Mouse (Mus musculus) heart, postnatal 0 days (tissue): ENCODE results near the gene Nup43. TPM values are rescaled to one million over a fixed set of nuclear protein-coding genes. Genes with fewer than 3 reads are reported as not detected.

ENCODE experiments used
- ATAC-seq: fragments of 200-750 bp; cut with Nextera tagmentation; 2 replicates; pipeline ENCODE4 v1.8.0; 2017; ENCODE audit warnings: low read depth, moderate number of reproducible peaks, moderate library complexity; ENCODE audit not compliant: insufficient read depth
- DNase-seq: peaks from one replicate; pipeline ENCODE4 v3.0.0-alpha.2; 2016; ENCODE audit warnings: low spot score
- H3K27ac ChIP-seq: fragments of 300-500 bp; sonication (generic); 2 replicates; pipeline ENCODE4 v1.5.1; 2014; ENCODE audit warnings: low read depth, mild to moderate bottlenecking
- H3K27me3 ChIP-seq: fragments of 300-500 bp; sonication (generic); 2 replicates; pipeline ENCODE4 v1.6.1; 2014; ENCODE audit warnings: low read length, mixed read lengths; ENCODE audit not compliant: control insufficient read depth, insufficient read depth
- H3K36me3 ChIP-seq: fragments of 300-500 bp; sonication (generic); replicated peaks from 2 replicates; pipeline ENCODE4 v1.6.1; 2014; ENCODE audit warnings: low read length, mixed read lengths; ENCODE audit not compliant: control insufficient read depth, insufficient read depth
- H3K4me1 ChIP-seq: fragments of 300-500 bp; sonication (generic); 2 replicates; pipeline ENCODE4 v1.6.1; 2014; ENCODE audit warnings: antibody characterized with exemption; ENCODE audit not compliant: control insufficient read depth, insufficient read depth
- H3K4me2 ChIP-seq: fragments of 300-500 bp; sonication (generic); 2 replicates; pipeline ENCODE4 v1.6.1; 2014; ENCODE audit warnings: low read depth, mild to moderate bottlenecking, low read length, moderate library complexity
- H3K4me3 ChIP-seq: fragments of 300-500 bp; sonication (generic); 2 replicates; pipeline ENCODE4 v1.5.1; 2014; ENCODE audit warnings: low read depth, low read length
- H3K9ac ChIP-seq: fragments of 300-500 bp; sonication (generic); replicated peaks from 2 replicates; pipeline ENCODE4 v1.6.1; 2014; ENCODE audit warnings: low read depth, low read length, mixed read lengths
- H3K9me3 ChIP-seq: fragments of 300-500 bp; sonication (generic); replicated peaks from 2 replicates; pipeline ENCODE4 v1.6.1; 2016; ENCODE audit warnings: low read length; ENCODE audit not compliant: control insufficient read depth
- CTCF ChIP-seq: IDR thresholded peaks from 2 replicates; pipeline ENCODE4 v1.5.1; 2016; ENCODE audit warnings: antibody characterized with exemption, control low read depth, low read depth
- EP300 ChIP-seq: IDR thresholded peaks from 2 replicates; pipeline ENCODE4 v1.6.1; 2016; ENCODE audit warnings: antibody characterized with exemption, low read depth
- WGBS: fragments of 180-500 bp; shearing (Covaris S2); extraction: QIAGEN DNeasy Blood & Tissue Kit; methylation state at CpG from one replicate; pipeline ENCODE4 v1.1.7; 2014; 5-methylcytosine and 5-hydroxymethylcytosine counted together
- polyA plus RNA-seq: library from polyadenylated mRNA; unstranded; fragments of >200 nt; fragmentation: Nextera tagmentation; extraction: Ambion mirVana; gene quantifications from 2 replicates; pipeline ENCODE4 v1.2.1, GENCODE M21; 2015
- total RNA-seq: library from RNA; depleted of rRNA; stranded (reverse); fragments of >200 nt; gene quantifications from 2 replicates; pipeline ENCODE4 v1.2.3, GENCODE M21; 2014; ENCODE audit warnings: low replicate concordance; rRNA removed

Gene Nup43
- total and polyA plus RNA-seq, 2 experiments from 2014 or later: 2.6 to 16.7 TPM

DNA sequence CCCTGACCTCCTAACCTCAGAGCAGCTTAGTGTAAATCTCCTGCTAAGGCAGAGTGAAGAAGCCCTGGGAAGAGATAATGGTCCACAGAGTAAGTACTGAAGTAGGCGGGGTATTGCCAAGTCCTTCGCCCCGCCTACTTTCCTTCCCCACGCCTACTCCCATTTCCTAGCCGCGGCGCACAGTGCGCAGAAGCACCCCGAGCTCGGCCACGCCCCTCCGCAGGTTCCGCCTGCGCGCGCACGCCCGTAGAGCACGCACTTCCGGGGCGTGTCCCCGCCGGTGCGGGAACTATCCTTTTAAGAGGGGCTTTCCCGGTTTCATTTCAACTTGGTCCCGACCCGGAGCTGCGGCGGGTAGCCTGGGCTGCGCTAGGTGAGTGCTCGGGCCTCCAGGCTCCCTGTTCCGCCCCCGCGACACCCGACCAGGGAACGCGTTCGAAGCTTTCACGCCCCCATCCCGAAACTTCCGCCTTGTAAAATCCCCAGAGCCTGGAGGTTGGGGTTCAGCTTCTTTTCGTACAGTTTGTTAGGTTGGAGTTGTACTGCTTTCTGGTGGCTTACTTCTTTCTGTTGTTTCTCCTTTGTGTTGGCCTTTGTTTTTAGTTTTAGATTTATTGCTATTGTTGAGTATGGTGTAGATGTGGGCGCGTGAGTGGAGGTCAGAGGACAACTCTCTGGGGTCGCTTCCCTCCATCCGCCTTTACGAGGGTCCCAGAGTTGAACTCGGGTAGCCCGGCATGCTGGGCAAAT, 58.6 kb downstream of the Nup43 start, which contains the start of gene Katna1:
Gene Katna1 (plus strand): TSS at position 250 of the 750 bp plus-strand sequence.
- H3K9me3 ChIP-seq: no peaks in the 10 kb centered on the region
- H3K27me3 ChIP-seq: no peaks in the 10 kb centered on the region
- ATAC-seq (peak; percentile 100), DNase-seq (peak; percentile 97)
- H3K4me3 ChIP-seq: peak within 1 kb of the TSS; percentile 99
- peak within 1 kb of the TSS; percentile 76 for H3K27ac ChIP-seq
- H3K9ac ChIP-seq: peak within 1 kb of the TSS; percentile 82
- TF ChIP-seq CTCF (no peak), EP300 (no peak)
- peaks cover 12% of the 10 kb centered on the region for H3K4me1 ChIP-seq
- peak within 1 kb of the TSS; percentile 77 for H3K4me2 ChIP-seq
- under 1% methylated on average over 49 of the region's 49 CpGs for WGBS
- H3K36me3 ChIP-seq: no peaks in the 10 kb centered on the region

DNA sequence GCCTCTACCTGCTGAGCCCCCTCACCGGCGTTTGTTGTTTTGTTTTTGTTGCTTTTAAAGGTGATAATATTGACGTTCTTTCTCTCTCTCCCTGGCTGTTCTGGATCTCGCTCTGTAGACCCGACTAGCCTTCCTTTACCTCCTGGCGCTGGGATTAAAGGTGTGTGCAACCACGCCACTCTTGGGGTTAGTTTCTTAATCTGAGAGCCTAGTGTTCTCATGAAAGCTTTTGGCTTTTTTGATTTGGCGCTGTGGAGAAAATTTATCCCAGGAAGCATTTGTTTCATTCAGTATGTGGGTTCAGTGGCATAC, 59.2 kb downstream of the Nup43 start:
- ATAC-seq (no peak), DNase-seq (no peak)
- no peak for TF ChIP-seq CTCF
- WGBS: 0% methylated on average over 8 of the region's 8 CpGs
- H3K4me2 ChIP-seq: peak overlapping the region; percentile 77
- no peaks in the 10 kb centered on the region for H3K27me3 ChIP-seq
- no peaks in the 10 kb centered on the region for H3K9me3 ChIP-seq
- H3K27ac ChIP-seq: peak overlapping the region; percentile 76; the same call in 1 of the 2 replicates
- no peaks in the 10 kb centered on the region for H3K36me3 ChIP-seq
- H3K4me3 ChIP-seq: peak overlapping the region; percentile 99
- H3K4me1 ChIP-seq: peaks cover 12% of the 10 kb centered on the region
- peak overlapping the region; percentile 82 for H3K9ac ChIP-seq

DNA sequence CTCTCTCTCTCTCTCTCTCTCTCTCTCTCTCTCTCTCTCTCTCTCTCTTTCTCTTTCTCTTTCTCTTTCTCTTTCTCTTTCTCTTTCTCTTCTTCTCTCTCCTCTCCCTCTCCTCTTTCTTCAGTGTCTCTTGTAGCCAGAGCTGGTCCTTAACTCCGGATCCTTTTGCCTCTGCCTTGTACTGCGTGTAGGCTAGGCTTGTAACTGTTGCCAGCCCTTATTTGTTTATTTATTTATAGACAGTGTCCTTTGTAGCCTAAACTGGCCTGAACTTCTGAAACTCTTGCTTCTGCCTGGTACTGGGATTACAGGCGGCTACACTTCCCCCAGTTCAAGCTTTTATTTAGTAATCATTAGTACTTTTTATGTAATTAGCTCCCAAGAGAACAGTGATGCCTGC, 59.7 kb downstream of the Nup43 start:
- H3K9ac ChIP-seq: no peak overlapping the region
- 19% methylated on average over 3 of the region's 3 CpGs for whole genome bisulfite sequencing

More for the DNA sequence above, 59.7 kb downstream of the Nup43 start:
- TF ChIP-seq CTCF (no peak), EP300 (no peak)
- Histone ChIP-seq H3K4me3 (peak overlapping the region; percentile 22; the same call in 1 of the 2 replicates), H3K36me3 (no peaks in the 10 kb centered on the region), H3K27ac (no peak overlapping the region), H3K4me1 (peaks cover 12% of the 10 kb centered on the region), H3K4me2 (peak overlapping the region; percentile 77), H3K9me3 (no peaks in the 10 kb centered on the region), H3K27me3 (no peaks in the 10 kb centered on the region)
- DNase-seq (no peak), ATAC-seq (no peak)

Other genes with a start within 250 kb of the Nup43 start
- gene Ulbp1, start 193.9 kb upstream of the Nup43 start, total RNA-seq: 4.1 and 14.6 TPM in 2 replicates
- gene Ulbp1, start 193.9 kb upstream of the Nup43 start, polyA plus RNA-seq: 3.6 and 4.5 TPM in 2 replicates
- 2.1 and 3.2 TPM in 2 replicates for gene Lrp11, start 77.7 kb upstream of the Nup43 start, total RNA-seq
- 0.79 and 0.88 TPM in 2 replicates for gene Lrp11, start 77.7 kb upstream of the Nup43 start, polyA plus RNA-seq
- gene Pcmt1, start 13.6 kb downstream of the Nup43 start, total RNA-seq: 59.7 and 63.4 TPM in 2 replicates
- 130 and 135 TPM in 2 replicates for gene Pcmt1, start 13.6 kb downstream of the Nup43 start, polyA plus RNA-seq
- gene Lats1, start 13.7 kb downstream of the Nup43 start, total RNA-seq: 11.3 and 12.2 TPM in 2 replicates
- 2.1 TPM in 2 replicates for gene Lats1, start 13.7 kb downstream of the Nup43 start, polyA plus RNA-seq
- 14.2 and 36.0 TPM in 2 replicates for gene Katna1, start 58.5 kb downstream of the Nup43 start, total RNA-seq
- gene Katna1, start 58.5 kb downstream of the Nup43 start, polyA plus RNA-seq: 22.8 and 25.8 TPM in 2 replicates
- 26.4 and 47.3 TPM in 2 replicates for gene Ginm1, start 125.3 kb downstream of the Nup43 start, total RNA-seq
- 107 TPM in 2 replicates for gene Ginm1, start 125.3 kb downstream of the Nup43 start, polyA plus RNA-seq
- gene Ppil4, start 125.4 kb downstream of the Nup43 start, total RNA-seq: 13.7 and 14.7 TPM in 2 replicates
- gene Ppil4, start 125.4 kb downstream of the Nup43 start, polyA plus RNA-seq: 24.2 and 24.9 TPM in 2 replicates
- gene Zc3h12d, start 165.0 kb downstream of the Nup43 start, total RNA-seq: 0.04 TPM in 1 of 2 replicates, not detected in the other
- 0.15 and 0.20 TPM in 2 replicates for gene Zc3h12d, start 165.0 kb downstream of the Nup43 start, polyA plus RNA-seq